Mouse (Mus musculus) stomach, embryonic 14.5 days (tissue): ENCODE data around the gene Elavl2. TPM values are rescaled to one million over a fixed set of nuclear protein-coding genes. Genes with fewer than 3 reads are reported as not detected.
A peak's percentile ranks its signal among the peaks of the same experiment; 100 is the strongest.

Experiments
- ATAC-seq: fragments of 200-750 bp; cut with Nextera tagmentation; 2 replicates; pipeline ENCODE4 v1.8.0; 2017; ENCODE audit warnings: low read depth, moderate TSS enrichment; ENCODE audit not compliant: insufficient number of reproducible peaks, insufficient read depth, low FRiP score
- H3K27ac ChIP-seq: fragments of 300-500 bp; sonication (generic); 2 replicates; pipeline ENCODE4 v1.5.1; 2014; ENCODE audit warnings: mild to moderate bottlenecking, low read length, moderate library complexity, mixed read lengths
- H3K27me3 ChIP-seq: fragments of 300-500 bp; sonication (generic); 2 replicates; pipeline ENCODE4 v1.6.1; 2014; ENCODE audit warnings: low read length, control low read depth, mixed read lengths; ENCODE audit not compliant: control insufficient read depth, insufficient read depth
- H3K36me3 ChIP-seq: fragments of 300-500 bp; sonication (generic); 2 replicates; pipeline ENCODE4 v1.6.1; 2014; ENCODE audit warnings: mild to moderate bottlenecking, control low read depth, low read length, moderate library complexity, mixed read lengths; ENCODE audit not compliant: control insufficient read depth, insufficient read depth
- H3K4me1 ChIP-seq: fragments of 300-500 bp; sonication (generic); 2 replicates; pipeline ENCODE4 v1.6.1; 2014; ENCODE audit warnings: low read length, control low read depth, mixed read lengths; ENCODE audit not compliant: control insufficient read depth, insufficient read depth
- H3K4me2 ChIP-seq: fragments of 300-500 bp; sonication (generic); replicated peaks from 2 replicates; pipeline ENCODE4 v1.6.1; 2014; ENCODE audit warnings: low read depth, low read length, control low read depth
- H3K4me3 ChIP-seq: fragments of 300-500 bp; sonication (generic); 2 replicates; pipeline ENCODE4 v1.5.1; 2014; ENCODE audit warnings: low read depth, low read length, control low read depth
- H3K9ac ChIP-seq: fragments of 300-500 bp; sonication (generic); replicated peaks from 2 replicates; pipeline ENCODE4 v1.6.1; 2014; ENCODE audit warnings: low read depth, mild to moderate bottlenecking, control low read depth, low read length, moderate library complexity, mixed read lengths
- H3K9me3 ChIP-seq: fragments of 300-500 bp; sonication (generic); 2 replicates; pipeline ENCODE4 v1.6.1; 2016; ENCODE audit warnings: low read depth, low read length, control low read depth; ENCODE audit not compliant: control insufficient read depth
- WGBS: fragments of 180-500 bp; shearing (Covaris S2); extraction: QIAGEN DNeasy Blood & Tissue Kit; methylation state at CpG from one replicate; pipeline ENCODE4 v1.1.7; 2014; 5-methylcytosine and 5-hydroxymethylcytosine counted together
- polyA plus RNA-seq: library from polyadenylated mRNA; unstranded; fragments of >200 nt; fragmentation: Nextera tagmentation; extraction: Ambion mirVana; gene quantifications from 2 replicates; pipeline ENCODE4 v1.2.1, GENCODE M21; 2014

The Elavl2 gene
- polyA plus RNA-seq, 1 experiment from 2014 or later, result 8.3 TPM

DNA sequence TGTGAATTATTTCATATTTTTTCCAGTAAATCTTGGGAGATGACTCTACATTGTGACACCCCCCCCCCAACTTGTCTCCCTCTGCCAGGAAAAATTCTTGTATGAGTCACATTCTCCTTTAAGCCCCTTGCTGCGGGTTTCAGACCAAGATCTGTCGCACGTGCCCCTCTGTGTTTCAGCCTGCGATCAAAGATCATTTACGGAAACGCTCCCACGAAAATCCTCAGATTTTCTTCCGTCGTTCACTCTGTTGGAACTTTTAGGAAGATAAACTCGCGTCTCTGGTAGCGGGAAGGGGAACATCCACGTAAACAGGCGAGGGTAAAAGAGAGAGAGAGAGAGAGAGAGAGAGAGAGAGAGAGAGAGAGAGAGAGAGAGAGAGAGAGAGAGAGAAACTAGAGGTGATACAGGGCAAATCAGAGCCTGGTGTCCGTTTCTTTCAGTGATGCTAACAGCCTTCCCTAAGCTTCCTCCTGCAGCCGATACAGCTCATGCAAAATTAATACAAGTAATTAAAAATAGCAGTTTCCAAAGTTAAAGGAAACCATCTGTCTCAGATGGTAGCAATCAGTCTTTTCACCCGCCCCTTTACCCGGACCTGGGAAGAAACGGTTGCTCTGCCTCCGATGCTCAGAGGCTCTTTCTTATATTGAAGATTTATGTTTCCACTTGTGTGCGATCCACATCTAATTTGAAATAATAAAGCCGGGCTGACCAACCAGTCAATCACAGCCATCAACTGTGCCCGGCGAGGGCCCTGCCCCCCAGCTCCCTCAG, 20.1 kb downstream of the Elavl2 start:
- 6% methylated on average over 24 of the region's 24 CpGs for WGBS
- no peaks in the 10 kb centered on the region for H3K4me1 ChIP-seq
- peaks cover 11% of the 10 kb centered on the region; the same call in 1 of the 2 replicates for H3K27me3 ChIP-seq
- H3K27ac ChIP-seq, result no peak overlapping the region
- no peak overlapping the region for H3K4me3 ChIP-seq
- no peak for ATAC-seq
- H3K9ac ChIP-seq, result no peak overlapping the region
- no peaks in the 10 kb centered on the region for H3K36me3 ChIP-seq
- no peak overlapping the region for H3K4me2 ChIP-seq
- no peaks in the 10 kb centered on the region for H3K9me3 ChIP-seq

DNA sequence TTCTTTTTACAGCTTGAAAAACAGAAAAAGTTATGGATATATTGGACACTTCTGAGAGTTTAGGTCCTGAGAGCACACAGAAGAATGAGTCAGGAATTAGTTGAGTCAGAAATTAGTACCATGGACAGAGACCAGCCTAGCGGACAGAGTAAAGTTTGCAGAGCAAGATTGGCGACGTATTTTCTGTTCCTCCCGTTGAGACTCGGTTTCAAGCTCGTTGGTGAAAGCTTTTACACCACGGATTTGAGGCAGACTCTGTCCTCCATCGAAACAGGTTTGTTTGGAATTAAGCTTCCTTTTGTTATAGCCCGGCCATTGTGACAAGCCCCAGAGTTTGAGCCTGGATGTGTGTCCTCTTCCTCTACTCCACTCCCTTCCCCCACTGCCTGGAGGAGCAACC, 21.0 kb downstream of the Elavl2 start:
- peaks cover 12% of the 10 kb centered on the region; the same call in 1 of the 2 replicates for H3K27me3 ChIP-seq
- WGBS, result under 1% methylated on average over 9 of the region's 9 CpGs

DNA sequence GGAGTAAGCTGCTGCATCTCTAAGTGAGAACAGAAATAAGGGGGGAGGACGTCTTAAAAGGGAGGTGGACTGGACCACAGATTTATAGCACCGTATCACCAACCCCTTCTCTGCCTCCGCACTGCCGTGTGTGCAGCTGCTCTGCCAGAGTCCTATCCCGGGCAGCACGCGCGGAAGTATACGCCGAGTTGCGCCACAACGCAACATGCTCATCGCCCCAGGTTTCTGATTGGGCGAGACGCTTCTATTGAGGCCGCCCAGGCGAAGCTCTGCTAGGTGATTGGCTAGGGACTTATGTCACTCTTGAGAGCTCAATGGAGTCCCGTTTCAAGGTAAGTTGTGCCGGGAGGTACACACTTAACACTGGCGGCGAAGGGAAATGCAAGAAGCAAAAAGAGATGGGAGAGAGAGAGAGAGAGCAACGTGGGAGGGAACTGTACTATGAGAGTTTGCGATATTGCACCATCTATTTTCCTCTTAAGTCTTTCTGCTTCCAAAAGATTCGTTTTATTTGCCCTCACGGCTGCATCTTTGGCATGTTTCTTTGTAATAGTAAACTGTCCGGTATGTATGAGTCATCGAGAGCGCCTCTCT, 24.2 kb downstream of the Elavl2 start:
- Histone ChIP-seq H3K9ac (no peak overlapping the region), H3K36me3 (no peaks in the 10 kb centered on the region), H3K4me1 (no peaks in the 10 kb centered on the region; the same call in 1 of the 2 replicates), H3K4me2 (peak overlapping the region; percentile 52), H3K27ac (no peak overlapping the region), H3K9me3 (no peaks in the 10 kb centered on the region), H3K27me3 (peaks cover 34% of the 10 kb centered on the region), H3K4me3 (peak overlapping the region; percentile 40)
- peak; percentile 97 for ATAC-seq
- 1% methylated on average over 28 of the region's 28 CpGs for WGBS

More for the DNA sequence above, 21.0 kb downstream of the Elavl2 start:
- Histone ChIP-seq H3K27ac (no peak overlapping the region), H3K4me3 (no peak overlapping the region), H3K4me2 (no peak overlapping the region), H3K9ac (no peak overlapping the region), H3K9me3 (no peaks in the 10 kb centered on the region), H3K4me1 (no peaks in the 10 kb centered on the region; the same call in 1 of the 2 replicates), H3K36me3 (no peaks in the 10 kb centered on the region)
- ATAC-seq, result no peak

DNA sequence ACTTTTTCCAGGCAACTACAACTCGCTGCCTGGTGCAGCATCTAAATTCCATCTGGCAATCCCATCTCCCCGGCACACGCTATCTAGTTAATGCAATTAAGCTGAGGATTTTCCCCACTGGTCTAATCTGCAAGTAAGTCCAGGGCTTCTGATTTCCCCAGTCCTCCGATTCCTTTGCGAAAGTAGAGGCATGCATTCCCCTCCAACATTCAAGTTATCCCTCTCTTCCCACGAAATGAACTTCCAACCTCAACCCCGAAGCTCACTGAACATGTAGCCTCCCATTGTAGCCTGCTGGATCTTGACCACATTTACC, 25.3 kb downstream of the Elavl2 start:
- Histone ChIP-seq H3K4me2 (peak overlapping the region; percentile 52), H3K36me3 (no peaks in the 10 kb centered on the region), H3K27ac (no peak overlapping the region), H3K9me3 (no peaks in the 10 kb centered on the region), H3K4me1 (no peaks in the 10 kb centered on the region; the same call in 1 of the 2 replicates), H3K4me3 (peak overlapping the region; percentile 40), H3K27me3 (peaks cover 31% of the 10 kb centered on the region), H3K9ac (no peak overlapping the region)
- WGBS, result 2% methylated on average over 7 of the region's 7 CpGs
- no peak for ATAC-seq

DNA sequence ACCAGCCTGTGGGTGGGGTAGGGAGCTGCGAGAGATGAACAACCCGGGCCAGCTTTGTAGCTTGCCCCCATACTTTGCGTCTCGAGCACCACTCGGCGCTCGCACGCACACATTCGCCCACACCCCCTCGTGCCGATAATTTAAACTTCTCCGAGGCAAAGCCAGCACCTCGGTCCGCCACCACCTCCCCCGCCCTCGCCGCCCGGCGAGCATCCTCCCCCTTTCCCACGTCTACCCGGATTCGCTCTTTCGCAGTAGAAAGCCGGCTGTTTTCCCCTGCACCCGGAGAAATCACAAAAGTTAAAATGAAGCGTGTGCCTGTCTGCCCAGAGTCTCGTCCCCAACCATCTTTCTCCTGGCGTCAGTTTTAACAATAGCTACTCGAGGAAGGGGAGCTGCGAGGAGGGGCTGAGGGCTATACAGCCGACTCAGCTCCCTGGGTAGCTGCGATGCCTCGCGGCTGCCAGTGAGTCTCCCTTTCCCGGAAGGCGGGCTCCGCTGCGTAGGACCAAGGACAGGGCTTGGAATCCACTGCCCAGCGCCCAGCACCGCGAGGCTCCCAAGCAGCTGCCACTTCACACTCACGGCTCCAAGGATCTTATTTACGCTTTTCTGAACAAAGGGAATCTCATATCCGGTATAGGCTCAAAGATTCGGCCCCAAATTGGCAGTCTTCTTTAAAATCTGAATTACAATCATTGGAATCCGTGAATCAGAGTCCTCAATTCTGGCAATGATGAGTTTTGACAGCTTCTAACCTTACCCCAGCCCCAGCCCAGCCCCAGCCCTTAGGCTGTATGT, 25.8 kb downstream of the Elavl2 start:
- no peak for ATAC-seq
- H3K9ac ChIP-seq, result no peak overlapping the region
- WGBS, result under 1% methylated on average over 46 of the region's 46 CpGs
- H3K36me3 ChIP-seq, result no peaks in the 10 kb centered on the region
- no peak overlapping the region for H3K27ac ChIP-seq
- H3K9me3 ChIP-seq, result no peaks in the 10 kb centered on the region
- H3K4me1 ChIP-seq, result no peaks in the 10 kb centered on the region; the same call in 1 of the 2 replicates
- H3K4me2 ChIP-seq, result peak overlapping the region; percentile 52
- H3K27me3 ChIP-seq, result peaks cover 29% of the 10 kb centered on the region
- peak overlapping the region; percentile 40 for H3K4me3 ChIP-seq

DNA sequence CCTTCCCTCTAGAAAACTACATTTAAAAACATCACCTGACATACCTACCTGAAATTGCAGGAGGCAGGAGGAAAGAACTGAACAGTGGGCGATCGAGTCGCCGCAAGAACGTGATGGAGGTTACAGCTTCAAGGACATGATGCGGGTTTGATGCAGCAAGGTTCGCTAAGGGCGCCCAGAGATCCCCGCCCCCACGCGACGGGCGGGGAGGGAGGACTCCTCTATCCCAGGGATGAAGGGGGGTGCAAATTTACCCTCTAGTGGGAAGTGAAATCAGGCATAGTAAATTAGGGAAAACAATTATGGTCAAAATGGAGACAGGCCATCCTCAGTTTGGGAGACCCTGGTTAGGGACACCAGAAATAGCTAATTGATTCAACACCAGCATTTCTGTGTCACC, 27.7 kb downstream of the Elavl2 start:
- Histone ChIP-seq H3K4me2 (no peak overlapping the region; the same call in 1 of the 2 replicates), H3K9me3 (no peaks in the 10 kb centered on the region), H3K4me3 (no peak overlapping the region), H3K36me3 (no peaks in the 10 kb centered on the region), H3K27me3 (peaks cover 28% of the 10 kb centered on the region), H3K9ac (no peak overlapping the region), H3K27ac (no peak overlapping the region), H3K4me1 (no peaks in the 10 kb centered on the region; the same call in 1 of the 2 replicates)
- 7% methylated on average over 13 of the region's 13 CpGs for WGBS
- no peak for ATAC-seq

DNA sequence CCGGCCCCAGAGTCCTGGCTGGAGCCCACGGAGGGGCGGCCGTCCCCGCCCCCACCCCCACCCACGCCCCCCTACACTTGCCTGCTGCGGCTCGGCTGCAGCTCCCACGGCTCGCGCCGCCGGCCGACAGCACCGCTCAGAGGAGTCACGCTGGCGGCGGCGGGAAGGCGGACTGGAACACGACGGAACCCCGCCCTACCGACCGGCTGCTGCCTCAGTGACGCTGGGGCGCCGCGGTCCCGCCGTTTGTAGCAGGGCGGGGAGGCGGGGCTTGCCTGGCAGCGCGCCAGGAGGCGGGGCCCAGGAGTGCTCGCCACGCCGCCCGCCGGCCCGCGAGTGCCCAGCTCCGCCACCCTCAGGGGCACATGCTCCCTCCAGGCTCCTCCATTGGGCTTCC, 28.8 kb downstream of the Elavl2 start:
- ATAC-seq, result peak; percentile 57
- Histone ChIP-seq H3K9ac (no peak overlapping the region; the same call in 1 of the 2 replicates), H3K27me3 (peaks cover 28% of the 10 kb centered on the region), H3K27ac (no peak overlapping the region), H3K4me1 (no peaks in the 10 kb centered on the region; the same call in 1 of the 2 replicates), H3K36me3 (no peaks in the 10 kb centered on the region), H3K9me3 (no peaks in the 10 kb centered on the region), H3K4me2 (peak overlapping the region; percentile 99), H3K4me3 (peak overlapping the region; percentile 60)
- under 1% methylated on average over 40 of the region's 44 CpGs for WGBS

DNA sequence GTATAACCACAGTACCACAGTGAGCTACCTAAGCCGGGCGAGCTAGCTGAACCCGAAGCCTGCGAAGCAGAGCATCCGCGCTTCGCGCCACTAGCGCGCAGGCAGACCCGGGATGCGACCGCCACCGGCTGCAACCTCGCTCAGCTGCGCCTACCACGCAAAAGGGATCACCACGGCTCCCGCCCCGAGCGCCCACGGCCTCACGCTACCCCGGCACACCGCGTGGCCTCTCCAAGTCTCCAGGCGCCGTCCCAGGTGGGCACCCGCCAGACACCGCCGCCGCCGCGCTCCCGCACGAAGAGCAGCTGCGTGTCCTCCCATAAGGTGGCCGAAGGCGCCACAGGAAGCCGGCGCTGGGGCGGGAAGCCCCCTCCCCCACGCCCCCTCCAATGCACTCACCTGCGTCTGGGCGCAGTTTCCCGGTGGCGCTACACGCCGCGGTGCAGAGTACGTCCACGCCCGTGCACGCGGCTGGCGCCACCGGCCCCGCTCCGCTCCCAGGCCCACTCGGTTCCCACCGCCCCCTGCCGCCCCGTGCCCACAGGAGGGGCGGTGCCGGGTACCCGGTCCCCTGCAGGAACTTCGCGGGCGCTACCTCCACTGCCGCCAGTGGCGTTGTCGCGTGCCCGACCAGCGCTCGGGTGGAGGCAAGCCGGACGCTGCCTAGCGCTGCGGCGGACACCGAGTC, 29.3 kb downstream of the Elavl2 start:
- peaks cover 28% of the 10 kb centered on the region for H3K27me3 ChIP-seq
- H3K9ac ChIP-seq, result no peak overlapping the region; the same call in 1 of the 2 replicates
- no peaks in the 10 kb centered on the region for H3K9me3 ChIP-seq
- WGBS, result 1% methylated on average over 79 of the region's 82 CpGs
- H3K27ac ChIP-seq, result no peak overlapping the region
- no peaks in the 10 kb centered on the region for H3K36me3 ChIP-seq
- peak; percentile 20; the same call in 1 of the 2 replicates for ATAC-seq
- no peaks in the 10 kb centered on the region; the same call in 1 of the 2 replicates for H3K4me1 ChIP-seq
- H3K4me3 ChIP-seq, result peak overlapping the region; percentile 60
- peak overlapping the region; percentile 99 for H3K4me2 ChIP-seq
